Mouse (Mus musculus): ENCODE measurements at regions not wholly inside any gene's neighbourhood (a gene's known extent, or its start where the extent isn't known, plus 50 kb on each side); places are given as distances from the start of the nearest gene placed in this dataset.

DNA sequence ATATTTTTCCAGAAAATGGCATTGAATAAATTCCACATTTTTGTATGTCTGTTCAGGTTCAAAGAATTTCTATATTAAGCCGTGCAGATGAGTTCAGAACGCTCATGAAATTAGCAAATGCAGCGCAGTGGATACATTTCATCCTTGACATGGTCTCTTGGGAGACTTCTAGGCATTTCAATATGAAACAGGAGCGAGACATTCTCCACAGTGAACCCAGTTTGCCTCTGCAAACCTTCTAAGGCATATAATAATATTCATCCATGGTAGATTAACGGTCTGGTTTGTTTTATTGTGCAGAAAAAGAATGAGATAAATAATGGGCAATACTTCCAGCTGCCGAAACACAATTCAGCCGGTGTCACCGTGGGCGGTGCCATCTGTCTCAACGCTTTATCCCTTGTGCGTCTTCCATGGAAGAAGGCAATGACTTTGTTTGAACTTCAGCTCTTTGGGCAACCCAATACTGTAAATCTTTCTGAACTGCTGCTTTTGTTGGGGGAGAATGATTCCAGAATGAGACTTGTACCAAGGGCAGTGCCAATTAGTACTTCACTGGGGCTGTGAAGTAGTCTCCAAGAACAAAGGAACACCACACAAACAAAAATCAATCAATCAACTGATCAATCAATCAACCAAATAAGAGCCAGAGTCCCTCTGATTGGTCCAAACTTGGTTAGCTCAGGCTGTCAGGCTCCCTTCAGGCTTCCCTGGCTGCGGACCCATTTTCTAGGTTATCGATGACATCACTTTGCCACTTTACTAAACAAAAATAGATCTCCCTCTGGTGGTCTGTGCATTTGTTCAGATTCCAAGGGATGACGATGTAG, 326.0 kb downstream of the Ice1 start:
- TF ChIP-seq CTCF (IDR thresholded peaks at IDR 0.05; ENCODE audit: extremely low read depth, insufficient read depth, low read length) (no peak), POLR2A (IDR thresholded peaks at IDR 0.05; ENCODE audit: extremely low read depth, insufficient read depth, low read length) (no peak)

All from cortical plate, adult 2 months (tissue).